Mouse (Mus musculus) left cerebral cortex, adult 18-20 months (tissue): Measurements from ENCODE around the gene Cpxm2. TPM values are rescaled to one million over a fixed set of nuclear protein-coding genes. Genes with fewer than 3 reads are reported as not detected.
A peak's percentile ranks its signal among the peaks of the same experiment; 100 is the strongest.

Experiments used
- DNase-seq, 2 experiments: peaks; one replicate each; pipeline ENCODE4 v3.0.0; 2021 to 2022; ENCODE audit warnings: low spot score in 2 of 2, mixed read lengths in 1 of 2
- long read RNA-seq, 2 experiments: library from polyadenylated mRNA; stranded (forward); transcript quantifications; one replicate each; pipeline ENCODE4 v2.0.0; 2021
- total RNA-seq, 2 experiments: library from RNA; stranded (reverse); gene quantifications; 2 replicates each; pipeline ENCODE4 v1.2.3; 2021

Cpxm2 gene
- total RNA-seq, result 1 to 10 TPM; 3.0 to 5.4 TPM
- long read RNA-seq, experiment 1, partial matches to known transcripts, result 0 of 3 reads
- long read RNA-seq, experiment 1, other reads (novel, unspliced or antisense), result 3 of 3 reads
- long read RNA-seq, experiment 2, partial matches to known transcripts, result 0 of 1 reads
- long read RNA-seq, experiment 2, other reads (novel, unspliced or antisense), result 0 of 1 reads

- DNase-seq, result no peak
These were observed at the start of gene Cpxm2 for GRCm38 (mm10) chr7:132154368-132154961. Gene Cpxm2 (minus strand): TSS chr7:132154739.

- no peak for DNase-seq
These were observed 49.6 kb upstream of the Cpxm2 start for GRCm38 (mm10) chr7:132204073-132204612.

GRCm38 (mm10) chr7:132199686-132200085 lies 45.1 kb upstream of the Cpxm2 start:
- DNase-seq, result no peak

- DNase-seq, result no peak
These were observed 44.3 kb upstream of the Cpxm2 start for GRCm38 (mm10) chr7:132198806-132199205.

- DNase-seq, result no peak
These were observed 43.4 kb upstream of the Cpxm2 start for GRCm38 (mm10) chr7:132197817-132198475.

GRCm38 (mm10) chr7:132196581-132196980 lies 42.0 kb upstream of the Cpxm2 start:
- DNase-seq, result no peak

GRCm38 (mm10) chr7:132193606-132194005 lies 39.1 kb upstream of the Cpxm2 start:
- no peak for DNase-seq

- no peak for DNase-seq
These were observed 32.9 kb upstream of the Cpxm2 start for GRCm38 (mm10) chr7:132187456-132187855.

- no peak for DNase-seq
These were observed 29.4 kb upstream of the Cpxm2 start for GRCm38 (mm10) chr7:132183892-132184404.

- DNase-seq, result no peak
These were observed 27.2 kb upstream of the Cpxm2 start for GRCm38 (mm10) chr7:132181586-132182198.

- no peak for DNase-seq
These were observed 26.5 kb upstream of the Cpxm2 start for GRCm38 (mm10) chr7:132181042-132181441.

GRCm38 (mm10) chr7:132179049-132179448 lies 24.5 kb upstream of the Cpxm2 start:
- DNase-seq, result no peak

GRCm38 (mm10) chr7:132174787-132175186 lies 20.2 kb upstream of the Cpxm2 start:
- no peak for DNase-seq

GRCm38 (mm10) chr7:132174296-132174695 lies 19.8 kb upstream of the Cpxm2 start:
- DNase-seq, result peak in 1 of 2 experiments; percentile 27

GRCm38 (mm10) chr7:132172220-132172619 lies 17.7 kb upstream of the Cpxm2 start:
- peak; percentile 31 to 48 for DNase-seq

GRCm38 (mm10) chr7:132171716-132172115 lies 17.2 kb upstream of the Cpxm2 start:
- DNase-seq, result no peak

- DNase-seq, result no peak
These were observed 15.1 kb upstream of the Cpxm2 start for GRCm38 (mm10) chr7:132169419-132170169.

- no peak for DNase-seq
These were observed 12.7 kb upstream of the Cpxm2 start for GRCm38 (mm10) chr7:132167239-132167638.

GRCm38 (mm10) chr7:132162254-132162653 lies 7.7 kb upstream of the Cpxm2 start:
- DNase-seq, result no peak

GRCm38 (mm10) chr7:132158321-132159025 lies 3.9 kb upstream of the Cpxm2 start:
- no peak for DNase-seq
